Mouse (Mus musculus): ENCODE measurements around the gene Orm2. TPM values are rescaled to one million over a fixed set of nuclear protein-coding genes. Genes with fewer than 3 reads are reported as not detected.
A peak's percentile ranks its signal among the peaks of the same experiment; 100 is the strongest.

Orm2 gene
- total and polyA plus RNA-seq, 3 experiments = not detected

DNA sequence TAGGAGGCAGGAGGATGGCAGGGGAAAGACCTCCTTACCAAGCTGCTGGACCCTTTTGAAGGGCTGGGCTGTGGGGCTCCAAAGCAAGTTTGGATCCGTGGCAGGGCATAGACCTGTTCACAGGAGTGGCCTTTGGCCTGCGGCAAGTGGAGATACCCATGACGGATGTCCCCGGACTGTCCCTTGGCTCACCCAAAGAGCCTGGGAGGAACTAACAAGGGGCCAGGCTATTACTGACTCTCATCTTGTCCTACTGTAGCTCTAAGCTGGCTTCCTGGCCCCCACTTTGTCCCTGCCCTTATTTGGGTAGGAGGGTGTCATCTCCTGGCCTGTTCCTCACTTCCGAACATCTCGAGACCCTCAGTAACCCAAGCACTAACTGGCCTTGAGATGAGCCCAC, 40.3 kb downstream of the Orm2 start:
- Histone ChIP-seq H3K79me2 (replicated peaks; ENCODE audit: control insufficient read depth, extremely low read depth, insufficient read depth, poor library complexity, severe bottlenecking) (peaks cover 82% of the 10 kb centered on the region), H3K9ac (ENCODE audit: insufficient read depth, low read depth) (peak overlapping the region; percentile 97), H3K27ac (ENCODE audit: insufficient read depth, low read depth) (peak overlapping the region; percentile 95), H3K4me2 (ENCODE audit: insufficient read depth, low read depth, poor library complexity, severe bottlenecking) (peak overlapping the region; percentile 85), H3K36me3 (replicated peaks in 1 of 2; ENCODE audit: control insufficient read depth in 1 of 2, insufficient read depth in 1 of 2, low read length in 1 of 2) (peaks cover 16 to 31% of the 10 kb centered on the region in 2 experiments), H3K9me3 (replicated peaks; ENCODE audit: low read length) (peaks cover 11% of the 10 kb centered on the region), H3K4me3 (replicated peaks in 1 of 3; ENCODE audit: low read depth in 2 of 3, low read length in 2 of 3, poor library complexity in 1 of 3) (peak overlapping the region; percentile 69 to 77 (median 70)), H3K27me3 (replicated peaks) (no peaks in the 10 kb centered on the region), H3K4me1 (ENCODE audit: control insufficient read depth in 1 of 2, insufficient read depth in 2 of 2) (peaks cover 38 to 85% of the 10 kb centered on the region in 2 experiments)
- TF ChIP-seq ETS1 (conservative IDR thresholded peaks at IDR 0.05; ENCODE audit: low read depth, low read length) = 0 out of 2 replicates have a peak, but pooled peaks have one; percentile 11
- 0 out of 2 replicates have a peak, but pooled peaks have one; percentile 21 for TF ChIP-seq UBTF (IDR thresholded peaks at IDR 0.05; ENCODE audit: low read depth, low read length)
- peak; percentile 42; the same call in 1 of the 2 replicates for TF ChIP-seq SIN3A (IDR thresholded peaks at IDR 0.05; ENCODE audit: low read length)
- no peak for TF ChIP-seq JUN (IDR thresholded peaks at IDR 0.05; ENCODE audit: insufficient read depth, low read depth, low read length)
- peak; percentile 28; the same call in 1 of the 2 replicates for TF ChIP-seq MAZ (IDR thresholded peaks at IDR 0.05; ENCODE audit: low read depth, low read length)
- peak; percentile 3; the same call in 1 of the 2 replicates for TF ChIP-seq ELF1 (IDR thresholded peaks at IDR 0.05; ENCODE audit: low read depth, low read length)
- no peak for TF ChIP-seq MXI1 (IDR thresholded peaks at IDR 0.05; ENCODE audit: low read depth, low read length)
- TF ChIP-seq TBP (conservative IDR thresholded peaks at IDR 0.05; ENCODE audit: low read depth, low read length) = no peak
- 0 out of 2 replicates have a peak, but pooled peaks have one; percentile 1 for TF ChIP-seq CHD2 (IDR thresholded peaks at IDR 0.05; ENCODE audit: low read length)
- TF ChIP-seq MYC (IDR thresholded peaks at IDR 0.05; ENCODE audit: low read depth, low read length) = no peak
- dilution Hi-C loops (cut with MboI; ENCODE audit: extremely low pct_ligation_motif_present, extremely low pct_unique_long_range_greater_than_20kb, low sequenced_read_pairs) (no loop called here), in situ Hi-C loops (cut with MboI; ENCODE audit: low pct_ligation_motif_present, low pct_unique_long_range_greater_than_20kb, low sequenced_read_pairs) (loop anchor here (10.0 to 25.0 kb wide), 4 partner anchors 48 to 535 kb away; partner anchors contain the start of genes Orm3 and Tnfsf8)
- DNase-seq (ENCODE audit: extremely low read depth) = peak; percentile 29

DNA sequence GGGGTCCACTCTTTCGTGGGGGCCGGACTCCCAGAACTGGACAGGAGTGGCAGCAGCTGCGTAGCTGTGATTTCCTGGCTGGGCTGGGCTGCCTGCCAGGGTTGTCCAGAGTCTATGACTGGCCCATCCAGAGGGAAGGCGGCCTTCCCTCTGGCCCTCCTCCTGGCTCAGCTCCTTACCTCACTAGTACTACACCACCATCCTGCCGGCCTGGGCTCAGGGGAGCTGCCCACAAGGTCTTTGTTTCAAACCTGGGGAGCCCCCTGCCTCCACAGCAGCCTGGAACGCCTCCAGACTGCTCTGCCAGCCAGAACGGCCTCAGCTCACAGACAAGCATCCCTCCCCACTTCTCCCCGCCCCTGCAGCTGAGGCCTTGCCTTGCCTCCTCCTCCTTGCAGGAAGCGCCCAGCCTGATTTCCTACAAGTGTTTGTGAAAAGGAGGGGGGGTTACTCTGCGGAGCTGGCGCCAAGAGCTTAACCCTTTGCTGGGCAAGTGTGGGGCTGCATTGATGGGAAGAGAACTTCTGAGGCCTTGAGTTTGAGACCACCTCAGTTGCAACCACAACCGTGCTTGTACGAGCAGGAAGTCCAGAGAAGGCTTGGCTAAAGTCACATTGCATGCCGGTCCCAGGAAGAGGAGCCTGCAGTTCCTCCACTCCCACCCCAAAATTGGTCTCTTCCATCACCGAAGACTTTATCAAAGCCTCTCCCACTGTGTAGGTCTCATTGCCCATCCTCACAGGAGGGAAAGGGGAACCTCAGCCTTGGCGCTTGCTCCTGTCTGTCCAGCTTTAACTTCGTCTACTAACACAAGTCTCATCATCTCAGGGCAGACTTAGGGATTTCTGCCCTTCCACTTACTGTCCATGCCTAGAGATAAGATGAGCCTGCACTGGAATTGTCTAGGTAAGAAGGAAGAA, 41.1 kb downstream of the Orm2 start, which contains the start of gene Akna:
TSS of gene Akna (minus strand) at position 315 of the 920 bp plus-strand sequence.
- H3K36me3 ChIP-seq (replicated peaks in 1 of 2; ENCODE audit: control insufficient read depth in 1 of 2, insufficient read depth in 1 of 2, low read length in 1 of 2) = peaks cover 9 to 24% of the 10 kb centered on the region in 2 experiments
- peak within 1 kb of the TSS; percentile 97 for H3K9ac ChIP-seq (ENCODE audit: insufficient read depth, low read depth)
- dilution Hi-C loops (cut with MboI; ENCODE audit: extremely low pct_ligation_motif_present, extremely low pct_unique_long_range_greater_than_20kb, low sequenced_read_pairs) (no loop called here), in situ Hi-C loops (cut with MboI; ENCODE audit: low pct_ligation_motif_present, low pct_unique_long_range_greater_than_20kb, low sequenced_read_pairs) (loop anchor here (10.0 to 25.0 kb wide), 4 partner anchors 48 to 534 kb away; partner anchors contain the start of genes Orm3 and Tnfsf8)
- peaks cover 4% of the 10 kb centered on the region for H3K9me3 ChIP-seq (replicated peaks; ENCODE audit: low read length)
- peaks cover 80% of the 10 kb centered on the region for H3K79me2 ChIP-seq (replicated peaks; ENCODE audit: control insufficient read depth, extremely low read depth, insufficient read depth, poor library complexity, severe bottlenecking)
- H3K27ac ChIP-seq (ENCODE audit: insufficient read depth, low read depth) = peak within 1 kb of the TSS; percentile 95
- H3K27me3 ChIP-seq (replicated peaks) = no peaks in the 10 kb centered on the region
- peak within 1 kb of the TSS; percentile 69 to 77 (median 70) for H3K4me3 ChIP-seq (replicated peaks in 1 of 3; ENCODE audit: low read depth in 2 of 3, low read length in 2 of 3, poor library complexity in 1 of 3)
- peak within 1 kb of the TSS; percentile 85 for H3K4me2 ChIP-seq (ENCODE audit: insufficient read depth, low read depth, poor library complexity, severe bottlenecking)
- H3K4me1 ChIP-seq (ENCODE audit: control insufficient read depth in 1 of 2, insufficient read depth in 2 of 2) = peaks cover 35 to 78% of the 10 kb centered on the region in 2 experiments
- peak; percentile 85 for DNase-seq (ENCODE audit: extremely low read depth)
- TF ChIP-seq MAZ (IDR thresholded peaks at IDR 0.05; ENCODE audit: low read depth, low read length) = peak; percentile 89
- peak; percentile 88 for TF ChIP-seq SIN3A (IDR thresholded peaks at IDR 0.05; ENCODE audit: low read length)
- TF ChIP-seq JUND (conservative IDR thresholded peaks at IDR 0.05; ENCODE audit: low read depth, low read length) = no peak
- TF ChIP-seq UBTF (IDR thresholded peaks at IDR 0.05; ENCODE audit: low read depth, low read length) = no peak; the same call in 1 of the 2 replicates
- TF ChIP-seq MAX (IDR thresholded peaks at IDR 0.05; ENCODE audit: low read length) = no peak
- TF ChIP-seq TBP (conservative IDR thresholded peaks at IDR 0.05; ENCODE audit: low read depth, low read length) = 0 out of 2 replicates have a peak, but pooled peaks have one; percentile 35
- no peak for TF ChIP-seq SMC3 (IDR thresholded peaks at IDR 0.05; ENCODE audit: low read depth, low read length)
- TF ChIP-seq EP300 (IDR thresholded peaks at IDR 0.05; ENCODE audit: low read length) = no peak
- TF ChIP-seq JUN (IDR thresholded peaks at IDR 0.05; ENCODE audit: insufficient read depth, low read depth, low read length) = no peak
- TF ChIP-seq ZKSCAN1 (IDR thresholded peaks at IDR 0.05; ENCODE audit: borderline replicate concordance, low read depth, low read length) = no peak
- peak; percentile 30; the same call in 1 of the 2 replicates for TF ChIP-seq BHLHE40 (IDR thresholded peaks at IDR 0.05; ENCODE audit: low read depth, low read length)
- no peak; the same call in none of the 2 replicates for TF ChIP-seq RAD21 (IDR thresholded peaks at IDR 0.05; ENCODE audit: low read depth, low read length)
- TF ChIP-seq MYC (IDR thresholded peaks at IDR 0.05; ENCODE audit: low read depth, low read length) = no peak
- TF ChIP-seq ELF1 (IDR thresholded peaks at IDR 0.05; ENCODE audit: low read depth, low read length) = peak; percentile 55
- TF ChIP-seq HCFC1 (IDR thresholded peaks at IDR 0.05; ENCODE audit: low read depth, low read length) = peak; percentile 31; the same call in 1 of the 2 replicates
- TF ChIP-seq KAT2A (IDR thresholded peaks at IDR 0.05; ENCODE audit: insufficient replicate concordance, low read length) = no peak
- TF ChIP-seq TCF12 (IDR thresholded peaks at IDR 0.05; ENCODE audit: low read depth, low read length) = peak; percentile 67
- no peak for TF ChIP-seq ZMIZ1 (IDR thresholded peaks at IDR 0.05; ENCODE audit: low read depth, low read length)
- TF ChIP-seq CHD2 (IDR thresholded peaks at IDR 0.05; ENCODE audit: low read length) = no peak
- TF ChIP-seq POLR2AphosphoS2 (IDR thresholded peaks at IDR 0.05; ENCODE audit: low read depth, low read length) = 0 out of 2 replicates have a peak, but pooled peaks have one; percentile 45
- TF ChIP-seq PAX5 (IDR thresholded peaks at IDR 0.05; ENCODE audit: low read length) = no peak
- TF ChIP-seq MXI1 (IDR thresholded peaks at IDR 0.05; ENCODE audit: low read depth, low read length) = peak; percentile 37; the same call in 1 of the 2 replicates
- peak; percentile 92 for TF ChIP-seq POLR2A (IDR thresholded peaks at IDR 0.05; ENCODE audit: low read depth, low read length)
- no peak for TF ChIP-seq CHD1 (IDR thresholded peaks at IDR 0.05; ENCODE audit: low read depth, low read length)
- no peak for TF ChIP-seq NRF1 (IDR thresholded peaks at IDR 0.05; ENCODE audit: low read depth, low read length)
- no peak for TF ChIP-seq MAFK (IDR thresholded peaks at IDR 0.05; ENCODE audit: insufficient replicate concordance, low read length)

Data from CH12.LX (cell line).